Mouse (Mus musculus): ENCODE results near the gene Gbp9. TPM values are rescaled to one million over a fixed set of nuclear protein-coding genes. Genes with fewer than 3 reads are reported as not detected.
A peak's percentile ranks its signal among the peaks of the same experiment; 100 is the strongest.
"Not testable (repeated sequence)": the region's sequence is repeated elsewhere in the genome, so short reads cannot be mapped to it uniquely, and the experiment has no call there.

The Gbp9 gene
- total RNA-seq (2021) (1 to 10 TPM; 8.5 to 8.7 TPM), polyA plus RNA-seq (2012; rRNA removed) (1.5 and 1.9 TPM in 2 replicates)
- long read RNA-seq, full-length matches to known transcripts, result 1 of 1 reads
- long read RNA-seq, partial matches to known transcripts, result 0 of 1 reads
- long read RNA-seq, other reads (novel, unspliced or antisense), result 0 of 1 reads

GRCm38 (mm10) chr5:105139409-105140088 lies at the start of gene Gbp9, which contains the start of the genes Gbp8 and Gbp4:
Gene Gbp9 (minus strand): TSS chr5:105139539.
Gene Gbp8 (minus strand): TSS chr5:105139540.
Gene Gbp4 (minus strand): TSS chr5:105139586.
- peak; percentile 20 for DNase-seq

- DNase-seq, result no peak
Measured at GRCm38 (mm10) chr5:105181446-105181845, 42.1 kb upstream of the Gbp9 start.

- DNase-seq, result no peak
Measured at GRCm38 (mm10) chr5:105156582-105156981, 17.2 kb upstream of the Gbp9 start.

GRCm38 (mm10) chr5:105154049-105154448 lies 14.7 kb upstream of the Gbp9 start:
- DNase-seq, result no peak

- not testable (repeated sequence) for DNase-seq
Measured at GRCm38 (mm10) chr5:105148062-105148461, 8.7 kb upstream of the Gbp9 start.

GRCm38 (mm10) chr5:105146447-105146846 lies 7.1 kb upstream of the Gbp9 start:
- peak; percentile 10 for DNase-seq

GRCm38 (mm10) chr5:105145731-105146130 lies 6.4 kb upstream of the Gbp9 start:
- peak; percentile 24 for DNase-seq

GRCm38 (mm10) chr5:105140089-105140810 lies 911 bp upstream of the Gbp9 start:
- DNase-seq, result not testable (repeated sequence)

- no peak for DNase-seq
Measured at GRCm38 (mm10) chr5:105138906-105139305, 433 bp downstream of the Gbp9 start.

- not testable (repeated sequence) for DNase-seq
Measured at GRCm38 (mm10) chr5:105136706-105137304, 2.5 kb downstream of the Gbp9 start.

GRCm38 (mm10) chr5:105121731-105122130 lies 17.6 kb downstream of the Gbp9 start:
- DNase-seq, result not testable (repeated sequence)

- DNase-seq, result no peak
Measured at GRCm38 (mm10) chr5:105115740-105116139, 23.6 kb downstream of the Gbp9 start.

- no peak for DNase-seq
Measured at GRCm38 (mm10) chr5:105114696-105115095, 24.6 kb downstream of the Gbp9 start.

- no peak for DNase-seq
Measured at GRCm38 (mm10) chr5:105113656-105114055, 25.7 kb downstream of the Gbp9 start.

GRCm38 (mm10) chr5:105110271-105110852 lies 29.0 kb downstream of the Gbp9 start:
- DNase-seq, result peak; percentile 68

GRCm38 (mm10) chr5:105109775-105110174 lies 29.6 kb downstream of the Gbp9 start:
- not testable (repeated sequence) for DNase-seq

- DNase-seq, result not testable (repeated sequence)
Measured at GRCm38 (mm10) chr5:105105689-105106088, 33.6 kb downstream of the Gbp9 start.

- no peak for DNase-seq
Measured at GRCm38 (mm10) chr5:105081900-105082299, 57.4 kb downstream of the Gbp9 start.

- DNase-seq, result not testable (repeated sequence)
Measured at GRCm38 (mm10) chr5:105068356-105068755, 71.0 kb downstream of the Gbp9 start.

- DNase-seq, result not testable (repeated sequence)
Measured at GRCm38 (mm10) chr5:105064443-105064842, 74.9 kb downstream of the Gbp9 start.

- DNase-seq, result no peak
Measured at GRCm38 (mm10) chr5:105063321-105063720, 76.0 kb downstream of the Gbp9 start.

GRCm38 (mm10) chr5:105062403-105062802 lies 76.9 kb downstream of the Gbp9 start:
- DNase-seq, result not testable (repeated sequence)

Data from adrenal gland, adult 2 months (tissue).